Mouse (Mus musculus) urinary bladder, postnatal 36 days (tissue): ENCODE measurements around the gene Prss44.
"Not testable (repeated sequence)": the region's sequence is repeated elsewhere in the genome, so short reads cannot be mapped to it uniquely, and the experiment has no call there.

Experiments
- DNase-seq, 2 experiments: peaks; one replicate each; pipeline ENCODE4 v3.0.0; 2022; ENCODE audit warnings: low spot score in 2 of 2, mixed read lengths in 1 of 2

Prss44 gene

GRCm38 (mm10) chr9:110813789-110814188 is at the start of gene Prss44:
Prss44 (plus strand) TSS chr9:110813994.
- no peak for DNase-seq

GRCm38 (mm10) chr9:110772336-110772735 is 41.5 kb upstream of the Prss44 start:
- no peak for DNase-seq

- DNase-seq, result no peak
Measured at GRCm38 (mm10) chr9:110774403-110775268, 39.2 kb upstream of the Prss44 start.

GRCm38 (mm10) chr9:110775269-110776022 is 38.3 kb upstream of the Prss44 start:
- DNase-seq, result no peak

GRCm38 (mm10) chr9:110778100-110778499 is 35.7 kb upstream of the Prss44 start:
- no peak for DNase-seq

- DNase-seq, result no peak
Measured at GRCm38 (mm10) chr9:110778559-110778958, 35.2 kb upstream of the Prss44 start.

GRCm38 (mm10) chr9:110779242-110779913 is 34.4 kb upstream of the Prss44 start:
- no peak for DNase-seq

GRCm38 (mm10) chr9:110781256-110781721 is 32.5 kb upstream of the Prss44 start:
- DNase-seq, result peak; percentile 91 to 93

GRCm38 (mm10) chr9:110781731-110782130 is 32.1 kb upstream of the Prss44 start:
- peak; percentile 71 to 88 for DNase-seq

GRCm38 (mm10) chr9:110783611-110784010 is 30.2 kb upstream of the Prss44 start:
- no peak for DNase-seq

GRCm38 (mm10) chr9:110788169-110788568 is 25.6 kb upstream of the Prss44 start:
- no peak for DNase-seq

- DNase-seq, result no peak
Measured at GRCm38 (mm10) chr9:110790462-110790861, 23.3 kb upstream of the Prss44 start.

- no peak for DNase-seq
Measured at GRCm38 (mm10) chr9:110797013-110797412, 16.8 kb upstream of the Prss44 start.

- DNase-seq, result no peak
Measured at GRCm38 (mm10) chr9:110797866-110798265, 15.9 kb upstream of the Prss44 start, which contains the start of gene Prss42. Prss42 (plus strand) TSS chr9:110798166.

- DNase-seq, result no peak
Measured at GRCm38 (mm10) chr9:110800834-110801479, 12.8 kb upstream of the Prss44 start.

- DNase-seq, result no peak
Measured at GRCm38 (mm10) chr9:110803294-110803693, 10.5 kb upstream of the Prss44 start.

- no peak for DNase-seq
Measured at GRCm38 (mm10) chr9:110810051-110810450, 3.7 kb upstream of the Prss44 start.

- not testable (repeated sequence) for DNase-seq
Measured at GRCm38 (mm10) chr9:110820546-110820945, 6.8 kb downstream of the Prss44 start.

- DNase-seq, result no peak
Measured at GRCm38 (mm10) chr9:110821436-110821835, 7.6 kb downstream of the Prss44 start.

- no peak for DNase-seq
Measured at GRCm38 (mm10) chr9:110825426-110825825, 11.6 kb downstream of the Prss44 start.

- DNase-seq, result no peak
Measured at GRCm38 (mm10) chr9:110825832-110826231, 12.0 kb downstream of the Prss44 start.
